Mouse (Mus musculus): ENCODE data around the gene Slc25a25.

DNA sequence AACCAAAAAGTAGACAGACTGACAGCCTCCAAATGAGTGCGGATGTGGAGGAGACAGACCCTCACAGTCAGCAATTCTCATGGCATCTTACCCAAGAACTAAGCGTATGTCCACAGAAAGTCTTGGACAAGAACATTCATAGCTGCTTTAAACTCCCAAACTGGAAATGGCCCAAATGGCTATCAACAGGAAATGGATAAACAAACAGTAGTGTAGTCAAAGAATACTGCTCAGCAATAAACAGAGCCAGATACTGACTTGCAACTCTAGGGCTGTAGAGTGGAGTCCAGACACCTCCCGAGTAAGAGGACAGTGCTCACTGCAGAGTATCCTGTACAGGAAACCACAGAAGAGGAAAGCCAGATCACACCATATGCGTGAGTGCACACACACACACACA lies 48.1 kb upstream of the Slc25a25 start:
- no peak for TF ChIP-seq POLR2A (IDR thresholded peaks at IDR 0.05; ENCODE audit: control insufficient read depth, extremely low read depth, insufficient read depth, low read length, poor library complexity)
- TF ChIP-seq CTCF (IDR thresholded peaks at IDR 0.05; ENCODE audit: borderline replicate concordance, control insufficient read depth, extremely low read depth, insufficient read depth, low read length, poor library complexity) = no peak
